9 mouse cellular contexts compared by ENCODE assay signal in genomic region chr8:122547815-122548214, GRCm38 (mm10). TPM values are rescaled to one million over a fixed set of nuclear protein-coding genes. Genes with fewer than 3 reads are reported as not detected.
DNase-seq lines count a peak whose midpoint lies in the region; ATAC-seq lines count a peak whose summit lies in the region.
"Had no signal": no experiment of that assay in that cellular context is flagged by ENCODE, and none has a peak within 500 bp of the region (broad histone marks: within the 10 kb centered on the region; RNA-seq: fewer than 3 reads in every experiment).

No protein-coding gene starts in this region.

- no peak for ATAC-seq in hindbrain, embryonic 12.5 days (ENCODE audit: low FRiP score)
- ATAC-seq in hindbrain, embryonic 11.5 days (ENCODE audit: low FRiP score), result no peak

- H3K4me3 ChIP-seq in hindbrain, embryonic 12.5 days, result no peak overlapping the region
- H3K4me3 ChIP-seq in hindbrain, embryonic 11.5 days (ENCODE audit: low read depth, low read length), result no peak overlapping the region
- peak overlapping the region; percentile 92 for H3K4me3 ChIP-seq in erythroblast, embryonic 14.5 days (replicated peaks)
- peak overlapping the region; percentile 24 for H3K4me3 ChIP-seq in limb, embryonic 10.5 days
- H3K4me3 ChIP-seq: neural tube, embryonic 13.5 days had no signal

- DNase-seq in hindbrain, embryonic 11.5 days (ENCODE audit: low spot score), result no peak
- DNase-seq in limb, embryonic 10.5 days (ENCODE audit: low spot score), result no peak
- peak; percentile 82 to 86 for DNase-seq in monocyte, adult 2 months (ENCODE audit: low read depth in 1 of 2, low spot score in 2 of 2)
- no peak for DNase-seq in ovary, postnatal 10 days (ENCODE audit: low spot score)
- DNase-seq in frontal cortex, postnatal 36 days (ENCODE audit: low spot score in 2 of 2), result no peak
- DNase-seq in frontal cortex, postnatal 10 days (ENCODE audit: low spot score in 2 of 2), result no peak

- H3K36me3 ChIP-seq in hindbrain, embryonic 12.5 days, result no peaks in the 10 kb centered on the region
- H3K36me3 ChIP-seq in hindbrain, embryonic 11.5 days (ENCODE audit: control insufficient read depth, insufficient read depth, low read length), result no peaks in the 10 kb centered on the region
- H3K36me3 ChIP-seq in erythroblast, embryonic 14.5 days (ENCODE audit: control insufficient read depth), result peaks cover 76% of the 10 kb centered on the region
- H3K36me3 ChIP-seq in limb, embryonic 10.5 days, result peaks cover 20% of the 10 kb centered on the region
- H3K36me3 ChIP-seq: neural tube, embryonic 13.5 days had no signal

- peak overlapping the region; percentile 11; the same call in 1 of the 2 replicates for H3K4me2 ChIP-seq in hindbrain, embryonic 12.5 days (replicated peaks)
- no peak overlapping the region for H3K4me2 ChIP-seq in hindbrain, embryonic 11.5 days (replicated peaks; ENCODE audit: low read depth, low read length)

- 29% methylated on average over 5 of the region's 5 CpGs for WGBS in hindbrain, embryonic 12.5 days
- 26% methylated on average over 5 of the region's 5 CpGs for WGBS in hindbrain, embryonic 11.5 days
- WGBS in limb, embryonic 10.5 days, result 24% methylated on average over 5 of the region's 5 CpGs

- peaks cover 27% of the 10 kb centered on the region for H3K4me1 ChIP-seq in hindbrain, embryonic 12.5 days
- H3K4me1 ChIP-seq in hindbrain, embryonic 11.5 days (replicated peaks; ENCODE audit: control insufficient read depth, insufficient read depth, low read length), result peaks cover 6% of the 10 kb centered on the region; the same call in 1 of the 2 replicates
- H3K4me1 ChIP-seq in erythroblast, embryonic 14.5 days (ENCODE audit: control insufficient read depth), result peaks cover 90% of the 10 kb centered on the region
- H3K4me1 ChIP-seq in limb, embryonic 10.5 days, result peaks cover 60% of the 10 kb centered on the region

- H3K9ac ChIP-seq in hindbrain, embryonic 12.5 days, result no peak overlapping the region
- no peak overlapping the region for H3K9ac ChIP-seq in hindbrain, embryonic 11.5 days (ENCODE audit: low read depth, low read length)
- H3K9ac ChIP-seq: neural tube, embryonic 13.5 days had no signal

- no peaks in the 10 kb centered on the region for H3K9me3 ChIP-seq in hindbrain, embryonic 12.5 days (replicated peaks)
- no peaks in the 10 kb centered on the region for H3K9me3 ChIP-seq in hindbrain, embryonic 11.5 days (ENCODE audit: control insufficient read depth, low read length)
- no peaks in the 10 kb centered on the region for H3K9me3 ChIP-seq in erythroblast, embryonic 14.5 days (ENCODE audit: control insufficient read depth, low read length)
- no peaks in the 10 kb centered on the region for H3K9me3 ChIP-seq in limb, embryonic 10.5 days (replicated peaks)
- H3K9me3 ChIP-seq: neural tube, embryonic 13.5 days had no signal

- 0 out of 2 replicates have a peak overlapping the region, but pooled peaks have one; percentile 8 for H3K27ac ChIP-seq in hindbrain, embryonic 12.5 days
- no peak overlapping the region for H3K27ac ChIP-seq in hindbrain, embryonic 11.5 days (ENCODE audit: low read depth, low read length)
- H3K27ac ChIP-seq in limb, embryonic 10.5 days, result peak overlapping the region; percentile 81
- H3K27ac ChIP-seq: neural tube, embryonic 13.5 days had no signal

- peaks cover 34% of the 10 kb centered on the region for H3K27me3 ChIP-seq in hindbrain, embryonic 12.5 days
- peaks cover 22% of the 10 kb centered on the region for H3K27me3 ChIP-seq in hindbrain, embryonic 11.5 days (ENCODE audit: control insufficient read depth, insufficient read depth, low read length)
- H3K27me3 ChIP-seq in erythroblast, embryonic 14.5 days (ENCODE audit: control insufficient read depth), result no peaks in the 10 kb centered on the region
- no peaks in the 10 kb centered on the region for H3K27me3 ChIP-seq in limb, embryonic 10.5 days (ENCODE audit: low read depth, poor library complexity, severe bottlenecking)

RNA-seq across cellular contexts. Expression of gene Piezo1, which starts 3.3 kb away (rescaled TPM):
- polyA plus RNA-seq in hindbrain, embryonic 12.5 days (2016; fragmentation: Nextera tagmentation; extraction: Ambion mirVana), result 8.9 TPM in 2 replicates
- 5.2 and 5.3 TPM in 2 replicates for polyA plus RNA-seq in hindbrain, embryonic 11.5 days (2014; fragmentation: Nextera tagmentation; extraction: Ambion mirVana)
- polyA plus RNA-seq in erythroblast, embryonic 14.5 days (2012), result 22.2 and 31.8 TPM in 2 replicates
- polyA plus RNA-seq in limb, embryonic 10.5 days (2016; fragmentation: Nextera tagmentation; extraction: Ambion mirVana), result 10.7 and 11.8 TPM in 2 replicates

RNA-seq across cellular contexts. Expression of gene Cdt1, which starts 20.0 kb away (rescaled TPM):
- polyA plus RNA-seq in hindbrain, embryonic 12.5 days (2016; fragmentation: Nextera tagmentation; extraction: Ambion mirVana), result 22.7 and 23.9 TPM in 2 replicates
- 19.8 and 21.3 TPM in 2 replicates for polyA plus RNA-seq in hindbrain, embryonic 11.5 days (2014; fragmentation: Nextera tagmentation; extraction: Ambion mirVana)
- polyA plus RNA-seq in erythroblast, embryonic 14.5 days (2012), result 94.9 and 97.5 TPM in 2 replicates
- 68.9 and 75.6 TPM in 2 replicates for polyA plus RNA-seq in limb, embryonic 10.5 days (2016; fragmentation: Nextera tagmentation; extraction: Ambion mirVana)

RNA-seq across cellular contexts. Expression of gene Aprt, which starts 28.9 kb away (rescaled TPM):
- polyA plus RNA-seq in hindbrain, embryonic 12.5 days (2016; fragmentation: Nextera tagmentation; extraction: Ambion mirVana), result 160 and 185 TPM in 2 replicates
- polyA plus RNA-seq in hindbrain, embryonic 11.5 days (2014; fragmentation: Nextera tagmentation; extraction: Ambion mirVana), result 194 and 206 TPM in 2 replicates
- 4.8 and 8.0 TPM in 2 replicates for polyA plus RNA-seq in erythroblast, embryonic 14.5 days (2012)
- 285 and 308 TPM in 2 replicates for polyA plus RNA-seq in limb, embryonic 10.5 days (2016; fragmentation: Nextera tagmentation; extraction: Ambion mirVana)

Comparison
In these comparisons a context has a peak if more than half of its experiments do, and no peak if none do; other contexts are left out.
1. H3K4me3 ChIP-seq: peak in erythroblast, embryonic 14.5 days (single experiment) and limb, embryonic 10.5 days (single experiment); none in hindbrain, embryonic 12.5 days (single experiment) and hindbrain, embryonic 11.5 days (single experiment).
2. DNase-seq: peak in monocyte, adult 2 months (2 of 2); none in hindbrain, embryonic 11.5 days (single experiment), limb, embryonic 10.5 days (single experiment), ovary, postnatal 10 days (single experiment), frontal cortex, postnatal 36 days (0 of 2) and frontal cortex, postnatal 10 days (0 of 2).
3. RNA of gene Aprt, which starts 28.9 kb away (polyA plus RNA-seq): 285 to 308 TPM in limb, embryonic 10.5 days, 194 to 206 TPM in hindbrain, embryonic 11.5 days and 160 to 185 TPM in hindbrain, embryonic 12.5 days; 4.8 to 8.0 TPM in erythroblast, embryonic 14.5 days; every median in the first group is over 10 times any median in the second.